Mouse (Mus musculus) cerebellum, adult 2 months (tissue): ENCODE data around the gene Sgsm3.

ENCODE experiments used
- CTCF ChIP-seq: fragments of 200-500 bp; IDR thresholded peaks from 2 replicates; pipeline ENCODE4 v1.5.1; 2011; ENCODE audit warnings: low read depth, mild to moderate bottlenecking, control low read depth, low read length, moderate library complexity, borderline replicate concordance; ENCODE audit not compliant: insufficient read depth
- POLR2A ChIP-seq: fragments of 200-500 bp; IDR thresholded peaks from 2 replicates; pipeline ENCODE4 v1.6.1; 2011; ENCODE audit warnings: low read length, control low read depth, borderline replicate concordance; ENCODE audit not compliant: insufficient read depth

DNA sequence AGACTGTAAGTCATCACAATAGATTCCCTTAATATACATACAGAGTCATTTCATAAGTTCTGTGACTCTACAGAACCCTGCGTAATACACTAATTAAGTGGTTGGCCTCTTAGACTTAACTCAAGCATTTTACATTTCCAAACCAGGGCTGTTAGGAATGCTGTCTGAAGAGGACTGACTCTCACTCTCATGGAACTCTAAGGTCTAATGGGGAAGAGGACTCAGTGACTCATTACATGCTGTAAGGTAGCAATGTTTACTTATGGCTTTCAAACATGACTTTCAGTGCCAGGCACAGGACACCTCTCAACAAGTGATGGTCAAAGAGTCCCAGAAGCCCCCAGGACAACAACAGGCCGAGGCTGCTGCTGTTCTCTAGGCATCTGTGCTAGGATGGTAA is 77.9 kb downstream of the Sgsm3 start:
- TF ChIP-seq POLR2A (no peak), CTCF (no peak)
